Mouse (Mus musculus): ENCODE data around the gene Prkcz.
A peak's percentile ranks its signal among the peaks of the same experiment; 100 is the strongest.

Prkcz gene

GRCm38 (mm10) chr4:155315031-155315430, 46.1 kb downstream of the Prkcz start:
- DNase-seq (ENCODE audit: low spot score): no peak

GRCm38 (mm10) chr4:155308679-155309078, 52.5 kb downstream of the Prkcz start:
- no peak for DNase-seq (ENCODE audit: low spot score)

GRCm38 (mm10) chr4:155308068-155308467, 53.1 kb downstream of the Prkcz start:
- DNase-seq (ENCODE audit: low spot score): peak; percentile 10

GRCm38 (mm10) chr4:155307591-155307990, 53.6 kb downstream of the Prkcz start:
- no peak for DNase-seq (ENCODE audit: low spot score)

GRCm38 (mm10) chr4:155306356-155307242, 54.6 kb downstream of the Prkcz start:
- no peak for DNase-seq (ENCODE audit: low spot score)

GRCm38 (mm10) chr4:155305531-155306031, 55.6 kb downstream of the Prkcz start:
- DNase-seq (ENCODE audit: low spot score): no peak

- DNase-seq (ENCODE audit: low spot score): no peak
These were observed 56.6 kb downstream of the Prkcz start for GRCm38 (mm10) chr4:155304508-155305096.

GRCm38 (mm10) chr4:155301965-155302364, 59.2 kb downstream of the Prkcz start:
- DNase-seq (ENCODE audit: low spot score): no peak

- no peak for DNase-seq (ENCODE audit: low spot score)
These were observed 60.1 kb downstream of the Prkcz start for GRCm38 (mm10) chr4:155301098-155301447.

GRCm38 (mm10) chr4:155300421-155301097, 60.6 kb downstream of the Prkcz start:
- no peak for DNase-seq (ENCODE audit: low spot score)

GRCm38 (mm10) chr4:155298826-155299225, 62.3 kb downstream of the Prkcz start:
- no peak for DNase-seq (ENCODE audit: low spot score)

- DNase-seq (ENCODE audit: low spot score): peak; percentile 17
These were observed 64.1 kb downstream of the Prkcz start for GRCm38 (mm10) chr4:155297057-155297456.

- DNase-seq (ENCODE audit: low spot score): no peak
These were observed 65.2 kb downstream of the Prkcz start for GRCm38 (mm10) chr4:155295996-155296395.

- no peak for DNase-seq (ENCODE audit: low spot score)
These were observed 66.1 kb downstream of the Prkcz start for GRCm38 (mm10) chr4:155295026-155295590.

- DNase-seq (ENCODE audit: low spot score): no peak
These were observed 66.8 kb downstream of the Prkcz start for GRCm38 (mm10) chr4:155294381-155294780.

- DNase-seq (ENCODE audit: low spot score): no peak
These were observed 68.3 kb downstream of the Prkcz start for GRCm38 (mm10) chr4:155292863-155293262.

GRCm38 (mm10) chr4:155290045-155290444, 71.1 kb downstream of the Prkcz start:
- DNase-seq (ENCODE audit: low spot score): no peak

- DNase-seq (ENCODE audit: low spot score): no peak
These were observed 72.6 kb downstream of the Prkcz start for GRCm38 (mm10) chr4:155288586-155288985.

- no peak for DNase-seq (ENCODE audit: low spot score)
These were observed 73.4 kb downstream of the Prkcz start for GRCm38 (mm10) chr4:155287713-155288112.

- DNase-seq (ENCODE audit: low spot score): no peak
These were observed 75.1 kb downstream of the Prkcz start for GRCm38 (mm10) chr4:155286090-155286489.

GRCm38 (mm10) chr4:155284521-155285379, 76.4 kb downstream of the Prkcz start:
- no peak for DNase-seq (ENCODE audit: low spot score)

Measured in c-Kit-positive CD71-positive TER-119-positive erythroid progenitor cells, embryonic 14.5 days (primary cell).